Mouse (Mus musculus) MEL (cell line): ENCODE measurements around the gene Gls. TPM values are rescaled to one million over a fixed set of nuclear protein-coding genes. Genes with fewer than 3 reads are reported as not detected.

Experiments
- DNase-seq: peaks from one replicate; pipeline ENCODE4 v3.0.0; 2011; ENCODE audit warnings: low read depth, low spot score
- H3K27ac ChIP-seq: 2 replicates; pipeline ENCODE4 v1.5.1; 2012; ENCODE audit warnings: low read depth, mild to moderate bottlenecking, control low read depth, low read length, moderate library complexity; ENCODE audit not compliant: control insufficient read depth
- H3K27me3 ChIP-seq, 2 experiments: fragments of 150-350 bp in 1 of 2; sonication (generic) in 1 of 2; 2 replicates each; pipeline ENCODE4 v1.6.1; 2012; ENCODE audit warnings: low read length in 2 of 2, mild to moderate bottlenecking in 2 of 2, improper control_type of control experiment in 1 of 2, moderate library complexity in 1 of 2; ENCODE audit not compliant: insufficient read depth in 2 of 2, control insufficient read depth in 1 of 2
- H3K36me3 ChIP-seq, 2 experiments: 2 replicates each; pipeline ENCODE4 v1.6.1; 2012 to 2014; ENCODE audit warnings: low read length in 2 of 2, improper control_type of control experiment in 1 of 2, inconsistent platforms in 1 of 2, mild to moderate bottlenecking in 1 of 2; ENCODE audit not compliant: insufficient read depth in 2 of 2, control insufficient read depth in 1 of 2
- H3K4me1 ChIP-seq, 2 experiments: fragments of 150-350 bp in 1 of 2; sonication (generic) in 1 of 2; 2 replicates each; pipeline ENCODE4 v1.6.1; 2012; ENCODE audit warnings: low read length in 2 of 2, improper control_type of control experiment in 1 of 2, mild to moderate bottlenecking in 1 of 2; ENCODE audit not compliant: insufficient read depth in 2 of 2, control insufficient read depth in 1 of 2
- H3K4me3 ChIP-seq, 2 experiments: fragments of 150-350 bp in 1 of 2; sonication (generic) in 1 of 2; 2 replicates each; pipeline ENCODE4 v1.5.1; 2012; ENCODE audit warnings: low read depth in 2 of 2, low read length in 2 of 2, mild to moderate bottlenecking in 2 of 2, moderate library complexity in 2 of 2, control low read depth in 1 of 2, improper control_type of control experiment in 1 of 2; ENCODE audit not compliant: control insufficient read depth in 1 of 2, insufficient read depth in 1 of 2
- H3K79me2 ChIP-seq: 2 replicates; pipeline ENCODE4 v1.6.1; 2012; ENCODE audit warnings: mild to moderate bottlenecking, low read length, moderate library complexity; ENCODE audit not compliant: control insufficient read depth, poor library complexity, insufficient read depth
- H3K9ac ChIP-seq: 2 replicates; pipeline ENCODE4 v1.6.1; 2012; ENCODE audit warnings: low read depth, mild to moderate bottlenecking, control low read depth, low read length, moderate library complexity; ENCODE audit not compliant: control insufficient read depth, poor library complexity, severe bottlenecking
- H3K9me3 ChIP-seq: fragments of 150-350 bp; sonication (generic); replicated peaks from 2 replicates; pipeline ENCODE4 v1.6.1; 2012; ENCODE audit warnings: mild to moderate bottlenecking, low read length, improper control_type of control experiment, moderate library complexity; ENCODE audit not compliant: insufficient read depth
- CTCF ChIP-seq, 3 experiments: IDR thresholded peaks in 2 of 3; conservative IDR thresholded peaks in 1 of 3; 2 replicates each; pipeline ENCODE4 v1.5.1; 2011 to 2012; ENCODE audit warnings: low read length in 3 of 3, low read depth in 2 of 3, mild to moderate bottlenecking in 2 of 3, improper control_type of control experiment in 1 of 3, inconsistent platforms in 1 of 3, mixed read lengths in 1 of 3, moderate library complexity in 1 of 3; ENCODE audit not compliant: control insufficient read depth in 1 of 3, insufficient read depth in 1 of 3, poor library complexity in 1 of 3, severe bottlenecking in 1 of 3
- EP300 ChIP-seq, 2 experiments: IDR thresholded peaks; 2 replicates each; pipeline ENCODE4 v1.6.1; 2011; ENCODE audit warnings: improper control_type of control experiment in 2 of 2, low read length in 2 of 2, low read depth in 1 of 2, mild to moderate bottlenecking in 1 of 2
- GABPA ChIP-seq: IDR thresholded peaks from 2 replicates; pipeline ENCODE4 v1.6.1; 2012; ENCODE audit warnings: low read depth, mild to moderate bottlenecking, inconsistent platforms, low read length, improper control_type of control experiment, moderate library complexity
- HCFC1 ChIP-seq: IDR thresholded peaks from 2 replicates; pipeline ENCODE4 v1.6.1; 2012; ENCODE audit warnings: low read depth, mild to moderate bottlenecking, inconsistent platforms, low read length, improper control_type of control experiment, moderate library complexity
- MAFK ChIP-seq: IDR thresholded peaks from 2 replicates; pipeline ENCODE4 v1.6.1; 2011; ENCODE audit warnings: low read depth, mild to moderate bottlenecking, low read length, improper control_type of control experiment, borderline replicate concordance
- MXI1 ChIP-seq: IDR thresholded peaks from 2 replicates; pipeline ENCODE4 v1.6.1; 2011; ENCODE audit warnings: mild to moderate bottlenecking, low read depth, low read length, improper control_type of control experiment
- MYB ChIP-seq: IDR thresholded peaks from 2 replicates; pipeline ENCODE4 v1.6.1; 2011; ENCODE audit warnings: mild to moderate bottlenecking, low read depth, low read length, improper control_type of control experiment
- MYC ChIP-seq: IDR thresholded peaks from 2 replicates; pipeline ENCODE4 v1.6.1; 2011; ENCODE audit warnings: low read depth, mild to moderate bottlenecking, low read length, improper control_type of control experiment, moderate library complexity
- NRF1 ChIP-seq: IDR thresholded peaks from 2 replicates; pipeline ENCODE4 v1.6.1; 2014; ENCODE audit warnings: low read depth, mild to moderate bottlenecking, inconsistent platforms, low read length, improper control_type of control experiment, moderate library complexity; ENCODE audit not compliant: poor library complexity, insufficient read depth, severe bottlenecking
- POLR2A ChIP-seq, 2 experiments: IDR thresholded peaks; 2 replicates each; pipeline ENCODE4 v1.6.1; 2011 to 2012; ENCODE audit warnings: low read length in 2 of 2, mild to moderate bottlenecking in 2 of 2, control low read depth in 1 of 2, improper control_type of control experiment in 1 of 2, low read depth in 1 of 2, moderate library complexity in 1 of 2; ENCODE audit not compliant: control insufficient read depth in 1 of 2, insufficient read depth in 1 of 2, poor library complexity in 1 of 2
- POLR2AphosphoS5 ChIP-seq: IDR thresholded peaks from 2 replicates; pipeline ENCODE4 v1.6.1; 2012; ENCODE audit warnings: low read depth, borderline replicate concordance, mild to moderate bottlenecking, inconsistent platforms, low read length, moderate library complexity, mixed read lengths
- RAD21 ChIP-seq: IDR thresholded peaks from 2 replicates; pipeline ENCODE4 v1.6.1; 2011; ENCODE audit warnings: mild to moderate bottlenecking, low read depth, low read length, improper control_type of control experiment
- SIN3A ChIP-seq: IDR thresholded peaks from 2 replicates; pipeline ENCODE4 v1.6.1; 2012; ENCODE audit warnings: low read length, improper control_type of control experiment, inconsistent platforms
- TAL1 ChIP-seq: IDR thresholded peaks from 2 replicates; pipeline ENCODE4 v1.6.1; 2012; ENCODE audit warnings: mild to moderate bottlenecking, inconsistent platforms, low read length, moderate library complexity, mixed read lengths
- UBTF ChIP-seq: IDR thresholded peaks from 2 replicates; pipeline ENCODE4 v1.6.1; 2012; ENCODE audit warnings: low read depth, mild to moderate bottlenecking, inconsistent platforms, low read length, improper control_type of control experiment, moderate library complexity, borderline replicate concordance; ENCODE audit not compliant: insufficient read depth
- USF1 ChIP-seq: IDR thresholded peaks from 2 replicates; pipeline ENCODE4 v1.6.1; 2014; ENCODE audit warnings: low read depth, mild to moderate bottlenecking, inconsistent platforms, low read length, improper control_type of control experiment, moderate library complexity
- ZKSCAN1 ChIP-seq: IDR thresholded peaks from 2 replicates; pipeline ENCODE4 v1.6.1; 2012; ENCODE audit warnings: low read depth, mild to moderate bottlenecking, inconsistent platforms, low read length, improper control_type of control experiment, moderate library complexity
- ZMIZ1 ChIP-seq: IDR thresholded peaks from 2 replicates; pipeline ENCODE4 v1.6.1; 2012; ENCODE audit warnings: low read depth, mild to moderate bottlenecking, inconsistent platforms, low read length, improper control_type of control experiment, moderate library complexity
- ZNF384 ChIP-seq: IDR thresholded peaks from 2 replicates; pipeline ENCODE4 v1.6.1; 2012; ENCODE audit warnings: low read depth, mild to moderate bottlenecking, inconsistent platforms, low read length, improper control_type of control experiment
- polyA plus RNA-seq, 2 experiments: library from polyadenylated mRNA; stranded (reverse) in 1 of 2; unstranded in 1 of 2; fragments of >175 nt in 1 of 2; fragments of >200 nt in 1 of 2; gene quantifications; 2 replicates each; pipeline versions ENCODE4 v1.2.1 to v1.2.4; 2012; ENCODE audit warnings: low replicate concordance in 2 of 2, low read depth in 1 of 2; ENCODE audit not compliant: insufficient read length in 2 of 2, insufficient read depth in 1 of 2, missing spikeins in 1 of 2
- total RNA-seq: library from RNA; depleted of rRNA; stranded (reverse); fragments of 300-350 nt; gene quantifications from 2 replicates; pipeline ENCODE4 v1.2.3, GENCODE M21; 2012

Gls gene
- total and polyA plus RNA-seq, 3 experiments = 57.2 to 121 (median 91.9) TPM

- Histone ChIP-seq H3K36me3 (no peaks in the 10 kb centered on the region), H3K9ac (no peak overlapping the region), H3K79me2 (no peaks in the 10 kb centered on the region), H3K9me3 (no peaks in the 10 kb centered on the region), H3K4me1 (no peaks in the 10 kb centered on the region), H3K4me3 (no peak overlapping the region), H3K27ac (no peak overlapping the region), H3K27me3 (peaks cover 6 to 10% of the 10 kb centered on the region in 2 experiments; a peak in 3 of 4 replicates)
- DNase-seq = no peak
- TF ChIP-seq ZKSCAN1 (no peak), ZMIZ1 (no peak), UBTF (no peak), HCFC1 (no peak), GABPA (no peak)
These were observed 23.9 kb upstream of the Gls start for GRCm38 (mm10) chr1:52256916-52257315.

DNA sequence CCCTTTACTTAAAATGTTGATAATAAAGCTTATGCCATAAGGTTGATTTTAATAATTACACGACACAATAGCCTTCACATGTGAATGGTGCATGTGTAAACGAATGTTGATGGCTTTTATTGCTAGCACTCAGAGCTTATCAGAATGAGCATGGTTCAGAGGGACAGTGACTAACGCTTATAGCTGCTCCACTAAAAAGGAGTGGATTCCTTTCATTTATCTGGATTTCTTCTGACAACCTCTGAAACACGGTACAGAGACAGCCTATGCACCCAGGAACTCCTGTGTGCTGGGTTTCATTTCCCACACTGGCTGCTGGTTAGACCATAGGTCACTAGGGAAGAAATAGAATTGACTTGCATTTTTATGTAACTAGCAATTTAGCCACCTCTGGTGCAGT, 23.2 kb upstream of the Gls start:
- H3K27me3 ChIP-seq = peaks cover 2 to 11% of the 10 kb centered on the region in 2 experiments; a peak in 3 of 4 replicates
- DNase-seq = no peak
- no peak overlapping the region for H3K9ac ChIP-seq
- H3K36me3 ChIP-seq = no peaks in the 10 kb centered on the region
- no peaks in the 10 kb centered on the region for H3K9me3 ChIP-seq
- no peak for TF ChIP-seq ZNF384
- no peak for TF ChIP-seq MYB
- TF ChIP-seq SIN3A = no peak
- no peak for TF ChIP-seq USF1
- H3K27ac ChIP-seq = no peak overlapping the region
- no peak overlapping the region for H3K4me3 ChIP-seq
- H3K4me1 ChIP-seq = no peaks in the 10 kb centered on the region
- no peaks in the 10 kb centered on the region for H3K79me2 ChIP-seq

- Histone ChIP-seq H3K27ac (no peak overlapping the region), H3K27me3 (peaks cover 4 to 11% of the 10 kb centered on the region in 2 experiments), H3K4me3 (no peak overlapping the region), H3K9ac (no peak overlapping the region), H3K79me2 (no peaks in the 10 kb centered on the region), H3K36me3 (no peaks in the 10 kb centered on the region), H3K9me3 (no peaks in the 10 kb centered on the region), H3K4me1 (no peaks in the 10 kb centered on the region)
- DNase-seq = no peak
- no peak for TF ChIP-seq EP300 (IDR thresholded peaks at IDR 0.05; ENCODE audit: low read depth in 1 of 2, low read length in 2 of 2)
- TF ChIP-seq USF1 = no peak
- no peak for TF ChIP-seq MXI1
- no peak for TF ChIP-seq MYB
- no peak for TF ChIP-seq NRF1
- TF ChIP-seq MYC = no peak
- no peak for TF ChIP-seq RAD21
- no peak for TF ChIP-seq MAFK
- no peak for TF ChIP-seq POLR2A (IDR thresholded peaks at IDR 0.05; ENCODE audit: control insufficient read depth in 1 of 2, insufficient read depth in 1 of 2, low read depth in 1 of 2, low read length in 2 of 2, poor library complexity in 1 of 2)
- TF ChIP-seq TAL1 = no peak
- TF ChIP-seq POLR2AphosphoS5 = no peak
- no peak for TF ChIP-seq CTCF (IDR thresholded peaks at IDR 0.05 in 2 of 3, conservative IDR thresholded peaks at IDR 0.05 in 1 of 3; ENCODE audit: control insufficient read depth in 1 of 3, insufficient read depth in 1 of 3, low read depth in 2 of 3, low read length in 3 of 3, poor library complexity in 1 of 3, severe bottlenecking in 1 of 3)
- TF ChIP-seq, all 39 proteins: peak for 0
These were observed 21.4 kb upstream of the Gls start for GRCm38 (mm10) chr1:52254411-52254810.
